ENCODE assay signal across 8 mouse cellular contexts in genomic region chr12:111731822-111732807, GRCm38 (mm10). TPM values are rescaled to one million over a fixed set of nuclear protein-coding genes. Genes with fewer than 3 reads are reported as not detected.
A peak's percentile ranks its signal among the peaks of the same experiment; 100 is the strongest.
DNase-seq lines count a peak whose midpoint lies in the region; ATAC-seq lines count a peak whose summit lies in the region.

No protein-coding gene starts in this region.

- H3K9ac ChIP-seq in hindbrain, embryonic 12.5 days: 0 out of 2 replicates have a peak overlapping the region, but pooled peaks have one; percentile 20

- H3K27me3 ChIP-seq in hindbrain, embryonic 12.5 days: no peaks in the 10 kb centered on the region

- H3K4me2 ChIP-seq in hindbrain, embryonic 12.5 days (replicated peaks): peak overlapping the region; percentile 38

- no peaks in the 10 kb centered on the region for H3K9me3 ChIP-seq in hindbrain, embryonic 12.5 days (replicated peaks)

- 32% methylated on average over 30 of the region's 30 CpGs for WGBS in hindbrain, embryonic 12.5 days

- ATAC-seq in hindbrain, embryonic 12.5 days (ENCODE audit: low FRiP score): peak; percentile 86

- H3K4me1 ChIP-seq in hindbrain, embryonic 12.5 days: peaks cover 3% of the 10 kb centered on the region; the same call in 1 of the 2 replicates

- peaks cover 22% of the 10 kb centered on the region; the same call in 1 of the 2 replicates for H3K36me3 ChIP-seq in hindbrain, embryonic 12.5 days

- DNase-seq in NIH3T3 (ENCODE audit: low read depth): peak; percentile 96
- peak; percentile 93 for DNase-seq in cerebellum, adult 9-11 months
- DNase-seq in frontal cortex, postnatal 10 days (ENCODE audit: low spot score in 2 of 2): peak; percentile 66 to 85
- peak; percentile 73 to 86 for DNase-seq in layer of hippocampus, postnatal 25 days (ENCODE audit: extremely low spot score in 1 of 2, low spot score in 1 of 2)
- peak; percentile 89 for DNase-seq in lung, postnatal 14 days
- peak; percentile 83 for DNase-seq in retina, adult 2 months (ENCODE audit: low read depth, low spot score)
- peak; percentile 87 for DNase-seq in thymus, postnatal 25 days

- H3K27ac ChIP-seq in hindbrain, embryonic 12.5 days: no peak overlapping the region

- no peak overlapping the region for H3K4me3 ChIP-seq in hindbrain, embryonic 12.5 days

RNA-seq across cellular contexts. Expression of gene Apopt1, which starts 19.1 kb away (rescaled TPM):
- 49.9 and 54.0 TPM in 2 replicates for polyA plus RNA-seq in hindbrain, embryonic 12.5 days (2016; fragmentation: Nextera tagmentation; extraction: Ambion mirVana)
- total RNA-seq in layer of hippocampus, postnatal 25 days (2021): 10 to 100 TPM; 36.2 to 38.9 TPM

RNA-seq across cellular contexts. Expression of gene Bag5, which starts 19.1 kb away (rescaled TPM):
- polyA plus RNA-seq in hindbrain, embryonic 12.5 days (2016; fragmentation: Nextera tagmentation; extraction: Ambion mirVana): 60.4 and 62.3 TPM in 2 replicates
- 10 to 100 TPM; 46.7 to 54.1 TPM for total RNA-seq in layer of hippocampus, postnatal 25 days (2021)

RNA-seq across cellular contexts. Expression of gene Klc1, which starts 26.5 kb away (rescaled TPM):
- polyA plus RNA-seq in hindbrain, embryonic 12.5 days (2016; fragmentation: Nextera tagmentation; extraction: Ambion mirVana): 430 and 446 TPM in 2 replicates
- total RNA-seq in layer of hippocampus, postnatal 25 days (2021): 100 to 1,000 TPM; 701 to 727 TPM

RNA-seq across cellular contexts. Expression of gene Trmt61a, which starts 54.2 kb away (rescaled TPM):
- 10.7 and 10.8 TPM in 2 replicates for polyA plus RNA-seq in hindbrain, embryonic 12.5 days (2016; fragmentation: Nextera tagmentation; extraction: Ambion mirVana)
- 10 to 100 TPM; 17.1 to 19.7 TPM for total RNA-seq in layer of hippocampus, postnatal 25 days (2021)

RNA-seq across cellular contexts. Expression of gene Ckb, which starts 60.0 kb away (rescaled TPM):
- 1,558 and 1,759 TPM in 2 replicates for polyA plus RNA-seq in hindbrain, embryonic 12.5 days (2016; fragmentation: Nextera tagmentation; extraction: Ambion mirVana)
- total RNA-seq in layer of hippocampus, postnatal 25 days (2021): 1,000 to 10,000 TPM; 1,260 to 1,351 TPM
